Mouse (Mus musculus): ENCODE measurements around the gene Gpank1. TPM values are rescaled to one million over a fixed set of nuclear protein-coding genes. Genes with fewer than 3 reads are reported as not detected.

Gpank1 gene
- polyA plus RNA-seq, 1 experiment = 17.4 TPM

DNA sequence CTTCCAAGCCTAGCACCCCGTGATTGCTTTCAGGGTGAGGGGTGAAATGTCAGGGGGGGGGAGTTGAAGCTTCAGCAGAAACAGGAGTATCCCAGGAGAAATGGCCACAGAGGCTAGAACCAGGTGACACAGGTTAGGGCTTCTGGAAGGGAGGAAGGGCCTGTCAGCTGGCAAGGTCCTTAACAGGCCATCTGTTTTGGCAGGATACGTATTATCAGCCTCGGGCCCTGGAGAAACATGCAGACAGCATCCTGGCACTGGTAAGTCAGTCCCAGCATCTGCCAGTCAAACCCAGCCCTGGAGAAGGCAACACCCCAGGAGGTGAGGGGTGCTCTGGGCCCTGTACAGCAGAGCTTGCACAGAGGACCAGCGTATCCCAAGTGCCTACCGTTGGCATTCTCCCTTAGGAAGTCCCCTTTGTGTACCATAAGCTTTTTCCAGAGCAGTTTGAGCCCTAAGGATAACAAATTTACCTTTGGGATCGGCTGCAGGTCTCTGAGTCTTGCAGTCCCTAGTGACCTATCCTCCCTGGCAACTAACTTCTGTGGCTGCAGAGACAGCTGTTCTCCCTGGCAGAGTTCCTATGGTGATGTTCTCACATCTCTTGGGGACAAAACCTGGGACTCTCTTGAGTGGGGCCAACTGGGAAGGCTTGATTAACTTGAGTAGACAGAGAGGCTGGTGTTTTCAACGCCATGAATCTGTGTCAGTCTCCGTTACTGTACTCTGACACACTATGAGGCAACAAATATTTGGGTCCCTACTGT lies 30.9 kb upstream of the Gpank1 start:
- H3K4me3 ChIP-seq = peak overlapping the region; percentile 47
- H3K27me3 ChIP-seq (ENCODE audit: control insufficient read depth, insufficient read depth, insufficient read length) = no peaks in the 10 kb centered on the region
- H3K79me2 ChIP-seq (ENCODE audit: control insufficient read depth, insufficient read depth) = peaks cover 13% of the 10 kb centered on the region
- H3K36me3 ChIP-seq (ENCODE audit: control insufficient read depth, insufficient read depth) = no peaks in the 10 kb centered on the region
- TF ChIP-seq POLR2A (IDR thresholded peaks at IDR 0.05; ENCODE audit: insufficient read length, low read depth) (no peak), MYOD1 (IDR thresholded peaks at IDR 0.05; ENCODE audit: control insufficient read depth in 1 of 3, insufficient read length in 2 of 3, low read depth in 2 of 3) (peak in 2 of 3 experiments; percentile 25 to 28), TCF3 (IDR thresholded peaks at IDR 0.05; ENCODE audit: insufficient read length, low read depth) (no peak)
- peak overlapping the region; percentile 100 for H3K4me2 ChIP-seq (ENCODE audit: low read depth)
- no peak overlapping the region for H3ac ChIP-seq (ENCODE audit: control insufficient read depth, insufficient read length)

DNA sequence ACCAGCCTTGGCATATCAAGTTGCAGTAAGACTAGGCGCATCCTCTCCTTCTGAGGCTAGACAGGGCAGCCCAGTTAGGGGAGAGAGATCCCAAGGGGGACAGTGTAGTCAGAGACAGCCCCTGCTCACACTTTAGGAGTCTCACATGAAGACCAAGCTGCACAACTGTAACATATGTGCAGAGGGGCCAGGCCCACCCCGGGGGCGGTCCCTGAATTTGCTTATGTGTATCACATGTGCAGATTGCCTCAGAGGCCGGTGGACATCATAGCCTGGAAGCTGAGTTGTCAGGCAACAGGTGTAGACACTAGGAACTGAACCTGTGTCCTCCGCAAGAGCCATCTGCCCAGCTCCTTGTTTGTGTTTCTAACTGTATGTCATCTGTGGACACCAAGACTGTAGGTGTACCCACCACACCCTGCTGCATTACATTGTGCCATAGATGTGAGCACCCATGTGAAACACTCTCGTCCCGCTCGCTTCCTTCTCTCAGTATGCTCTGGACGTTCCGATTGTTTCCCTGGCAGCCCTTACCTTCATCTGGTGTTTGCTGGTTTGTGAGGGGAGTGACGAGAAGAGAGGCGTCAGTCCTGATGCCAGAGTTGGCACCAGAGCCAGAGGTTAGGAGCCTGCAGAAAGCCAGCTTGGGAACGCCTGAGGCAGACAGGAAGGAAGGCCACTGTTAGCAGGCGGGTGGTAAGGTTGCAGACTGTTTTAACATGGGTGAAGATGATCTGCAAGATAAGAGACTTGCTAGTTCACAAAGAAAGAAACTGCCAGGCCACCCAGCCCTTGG lies 28.7 kb upstream of the Gpank1 start:
- Histone ChIP-seq H3ac (ENCODE audit: control insufficient read depth, insufficient read length) (no peak overlapping the region), H3K27me3 (ENCODE audit: control insufficient read depth, insufficient read depth, insufficient read length) (no peaks in the 10 kb centered on the region), H3K36me3 (ENCODE audit: control insufficient read depth, insufficient read depth) (no peaks in the 10 kb centered on the region), H3K4me2 (ENCODE audit: low read depth) (no peak overlapping the region), H3K79me2 (ENCODE audit: control insufficient read depth, insufficient read depth) (peaks cover 13% of the 10 kb centered on the region), H3K4me3 (no peak overlapping the region)
- TF ChIP-seq E2F4 (IDR thresholded peaks at IDR 0.05; ENCODE audit: insufficient read depth) (no peak), MYOD1 (IDR thresholded peaks at IDR 0.05; ENCODE audit: control insufficient read depth in 1 of 3, insufficient read length in 2 of 3, low read depth in 2 of 3) (no peak)

GRCm38 (mm10) chr17:35094475-35095365 lies 26.5 kb upstream of the Gpank1 start:
- TF ChIP-seq TCF12 (IDR thresholded peaks at IDR 0.05; ENCODE audit: insufficient read depth, poor library complexity, severe bottlenecking) = no peak
- no peak for TF ChIP-seq MYOD1 (IDR thresholded peaks at IDR 0.05; ENCODE audit: control insufficient read depth in 1 of 3, insufficient read length in 2 of 3, low read depth in 2 of 3)
- H3K4me2 ChIP-seq (ENCODE audit: low read depth) = no peak overlapping the region
- no peak overlapping the region for H3K4me3 ChIP-seq
- no peaks in the 10 kb centered on the region for H3K27me3 ChIP-seq (ENCODE audit: control insufficient read depth, insufficient read depth, insufficient read length)
- H3K36me3 ChIP-seq (ENCODE audit: control insufficient read depth, insufficient read depth) = no peaks in the 10 kb centered on the region
- H3K79me2 ChIP-seq (ENCODE audit: control insufficient read depth, insufficient read depth) = peaks cover 10% of the 10 kb centered on the region
- no peak overlapping the region for H3ac ChIP-seq (ENCODE audit: control insufficient read depth, insufficient read length)

- Histone ChIP-seq H3K4me2 (ENCODE audit: low read depth) (no peak overlapping the region), H3K27me3 (ENCODE audit: control insufficient read depth, insufficient read depth, insufficient read length) (no peaks in the 10 kb centered on the region), H3K36me3 (ENCODE audit: control insufficient read depth, insufficient read depth) (peaks cover 4% of the 10 kb centered on the region), H3K4me3 (no peak overlapping the region), H3ac (ENCODE audit: control insufficient read depth, insufficient read length) (no peak overlapping the region), H3K79me2 (ENCODE audit: control insufficient read depth, insufficient read depth) (no peaks in the 10 kb centered on the region)
- TF ChIP-seq MYOD1 (IDR thresholded peaks at IDR 0.05; ENCODE audit: control insufficient read depth in 1 of 3, insufficient read length in 2 of 3, low read depth in 2 of 3) (no peak), E2F4 (IDR thresholded peaks at IDR 0.05; ENCODE audit: insufficient read depth) (no peak), TCF12 (IDR thresholded peaks at IDR 0.05; ENCODE audit: insufficient read depth, poor library complexity, severe bottlenecking) (no peak), POLR2AphosphoS2 (IDR thresholded peaks at IDR 0.05; ENCODE audit: insufficient read length, low read depth) (no peak), REST (IDR thresholded peaks at IDR 0.05; ENCODE audit: insufficient read depth, insufficient read length) (no peak), USF1 (IDR thresholded peaks at IDR 0.05; ENCODE audit: low read depth) (no peak), TCF3 (IDR thresholded peaks at IDR 0.05; ENCODE audit: insufficient read length, low read depth) (no peak), CEBPB (IDR thresholded peaks at IDR 0.05; ENCODE audit: insufficient read depth, poor library complexity, severe bottlenecking) (no peak), MYOG (IDR thresholded peaks at IDR 0.05; ENCODE audit: control insufficient read depth in 1 of 3, insufficient read depth in 1 of 3, insufficient read length in 2 of 3, low read depth in 2 of 3) (no peak), MAX (IDR thresholded peaks at IDR 0.05; ENCODE audit: low read depth) (no peak), SRF (IDR thresholded peaks at IDR 0.05; ENCODE audit: control insufficient read depth, insufficient read length, low read depth) (no peak), POLR2A (IDR thresholded peaks at IDR 0.05; ENCODE audit: insufficient read length, low read depth) (no peak)
Measured at GRCm38 (mm10) chr17:35096597-35096996, 24.7 kb upstream of the Gpank1 start.

- no peak overlapping the region for H3ac ChIP-seq (ENCODE audit: control insufficient read depth, insufficient read length)
- TF ChIP-seq CEBPB (IDR thresholded peaks at IDR 0.05; ENCODE audit: insufficient read depth, poor library complexity, severe bottlenecking) (no peak), USF1 (IDR thresholded peaks at IDR 0.05; ENCODE audit: low read depth) (no peak)
- H3K79me2 ChIP-seq (ENCODE audit: control insufficient read depth, insufficient read depth) = no peaks in the 10 kb centered on the region
- no peak overlapping the region for H3K4me2 ChIP-seq (ENCODE audit: low read depth)
- H3K4me3 ChIP-seq = no peak overlapping the region
- peaks cover 4% of the 10 kb centered on the region for H3K36me3 ChIP-seq (ENCODE audit: control insufficient read depth, insufficient read depth)
- H3K27me3 ChIP-seq (ENCODE audit: control insufficient read depth, insufficient read depth, insufficient read length) = no peaks in the 10 kb centered on the region
Measured at GRCm38 (mm10) chr17:35097164-35097655, 24.0 kb upstream of the Gpank1 start.

All from myocyte (in vitro differentiated cells).